Mouse (Mus musculus): ENCODE data around the gene Olfr77. TPM values are rescaled to one million over a fixed set of nuclear protein-coding genes. Genes with fewer than 3 reads are reported as not detected.

Gene Olfr77
- polyA plus RNA-seq (2015; fragmentation: Nextera tagmentation; extraction: Ambion mirVana), result 0.14 and 0.15 TPM in 2 replicates

GRCm38 (mm10) chr9:19916565-19916964 lies at the start of gene Olfr77:
Olfr77 (plus strand) TSS chr9:19916865.
- no peak within 1 kb of the TSS for H3K27ac ChIP-seq (ENCODE audit: low read length)
- ATAC-seq (ENCODE audit: low FRiP score, low TSS enrichment), result no peak
- H3K27me3 ChIP-seq (ENCODE audit: insufficient read depth, low read length), result no peaks in the 10 kb centered on the region
- no peaks in the 10 kb centered on the region for H3K4me1 ChIP-seq (ENCODE audit: insufficient read depth, low read length)
- WGBS, result 88% methylated on average over 2 of the region's 2 CpGs
- H3K4me3 ChIP-seq (ENCODE audit: low read length), result no peak within 1 kb of the TSS
- no peaks in the 10 kb centered on the region for H3K9me3 ChIP-seq (ENCODE audit: low read length)
- no peaks in the 10 kb centered on the region for H3K36me3 ChIP-seq (ENCODE audit: insufficient read depth, low read length)
- H3K4me2 ChIP-seq (replicated peaks; ENCODE audit: low read depth, low read length), result no peak within 1 kb of the TSS
- H3K9ac ChIP-seq (replicated peaks; ENCODE audit: low read length), result no peak within 1 kb of the TSS

DNA sequence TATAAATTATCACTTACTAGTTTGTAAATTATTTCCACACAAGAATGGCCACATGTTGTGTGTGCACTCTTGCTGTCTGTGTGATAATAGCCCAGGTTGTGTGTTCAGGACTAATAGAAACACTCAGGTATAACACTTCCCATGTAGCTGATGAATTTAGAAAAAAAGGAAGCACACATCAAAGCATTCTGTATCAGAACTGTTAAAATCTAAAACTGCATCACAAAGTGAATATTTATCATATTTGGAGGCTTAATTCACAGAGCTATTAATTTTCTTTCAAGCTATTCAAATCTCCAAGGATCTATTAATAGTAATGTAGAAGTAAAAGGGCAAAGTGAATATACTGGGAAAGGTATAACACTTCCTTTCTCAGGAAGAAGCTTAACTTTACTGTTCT lies 28.8 kb upstream of the Olfr77 start, which contains the start of gene Olfr862:
Gene Olfr862, minus strand, starts transcription at position 101 of the 400 bp plus-strand sequence.
- peaks cover 6% of the 10 kb centered on the region; the same call in 1 of the 2 replicates for H3K9me3 ChIP-seq (ENCODE audit: low read length)
- no peak within 1 kb of the TSS for H3K4me3 ChIP-seq (ENCODE audit: low read length)
- no peaks in the 10 kb centered on the region for H3K27me3 ChIP-seq (ENCODE audit: insufficient read depth, low read length)
- H3K9ac ChIP-seq (replicated peaks; ENCODE audit: low read length), result no peak within 1 kb of the TSS
- H3K27ac ChIP-seq (ENCODE audit: low read length), result no peak within 1 kb of the TSS
- H3K4me2 ChIP-seq (replicated peaks; ENCODE audit: low read depth, low read length), result no peak within 1 kb of the TSS
- no peak for ATAC-seq (ENCODE audit: low FRiP score, low TSS enrichment)
- no peaks in the 10 kb centered on the region for H3K4me1 ChIP-seq (ENCODE audit: insufficient read depth, low read length)
- H3K36me3 ChIP-seq (ENCODE audit: insufficient read depth, low read length), result no peaks in the 10 kb centered on the region

- Histone ChIP-seq H3K27me3 (ENCODE audit: insufficient read depth, low read length) (no peaks in the 10 kb centered on the region), H3K4me1 (ENCODE audit: insufficient read depth, low read length) (no peaks in the 10 kb centered on the region), H3K4me3 (ENCODE audit: low read length) (no peak overlapping the region), H3K36me3 (ENCODE audit: insufficient read depth, low read length) (no peaks in the 10 kb centered on the region), H3K9me3 (ENCODE audit: low read length) (peaks cover 3% of the 10 kb centered on the region; the same call in 1 of the 2 replicates), H3K27ac (ENCODE audit: low read length) (no peak overlapping the region), H3K9ac (replicated peaks; ENCODE audit: low read length) (no peak overlapping the region), H3K4me2 (replicated peaks; ENCODE audit: low read depth, low read length) (no peak overlapping the region)
- no peak for ATAC-seq (ENCODE audit: low FRiP score, low TSS enrichment)
- 59% methylated on average over 4 of the region's 4 CpGs for WGBS
These were observed 5.5 kb upstream of the Olfr77 start for GRCm38 (mm10) chr9:19911170-19911569.

Other genes with a start within 250 kb of the Olfr77 start
- not detected in 2 replicates for gene Olfr857, start 207.4 kb upstream of the Olfr77 start, polyA plus RNA-seq (2015; fragmentation: Nextera tagmentation; extraction: Ambion mirVana)
- gene Olfr58, start 136.6 kb upstream of the Olfr77 start, polyA plus RNA-seq (2015; fragmentation: Nextera tagmentation; extraction: Ambion mirVana), result not detected in 2 replicates
- not detected in 2 replicates for gene Olfr859, start 112.0 kb upstream of the Olfr77 start, polyA plus RNA-seq (2015; fragmentation: Nextera tagmentation; extraction: Ambion mirVana)
- not detected in 2 replicates for gene Olfr860, start 67.1 kb upstream of the Olfr77 start, polyA plus RNA-seq (2015; fragmentation: Nextera tagmentation; extraction: Ambion mirVana)
- not detected in 2 replicates for gene Olfr862, start 28.9 kb upstream of the Olfr77 start, polyA plus RNA-seq (2015; fragmentation: Nextera tagmentation; extraction: Ambion mirVana)
- not detected in 2 replicates for gene Olfr866, start 111.2 kb downstream of the Olfr77 start, polyA plus RNA-seq (2015; fragmentation: Nextera tagmentation; extraction: Ambion mirVana)
- gene Olfr867, start 140.7 kb downstream of the Olfr77 start, polyA plus RNA-seq (2015; fragmentation: Nextera tagmentation; extraction: Ambion mirVana), result not detected in 2 replicates
- not detected in 2 replicates for gene Olfr868, start 181.8 kb downstream of the Olfr77 start, polyA plus RNA-seq (2015; fragmentation: Nextera tagmentation; extraction: Ambion mirVana)
- not detected in 2 replicates for gene Olfr869, start 212.1 kb downstream of the Olfr77 start, polyA plus RNA-seq (2015; fragmentation: Nextera tagmentation; extraction: Ambion mirVana)